Mouse (Mus musculus): ENCODE results near the gene Dhx37. TPM values are rescaled to one million over a fixed set of nuclear protein-coding genes. Genes with fewer than 3 reads are reported as not detected.
A peak's percentile ranks its signal among the peaks of the same experiment; 100 is the strongest.

The Dhx37 gene
- polyA plus RNA-seq, 1 experiment from 2014 or later = 3.3 TPM

DNA sequence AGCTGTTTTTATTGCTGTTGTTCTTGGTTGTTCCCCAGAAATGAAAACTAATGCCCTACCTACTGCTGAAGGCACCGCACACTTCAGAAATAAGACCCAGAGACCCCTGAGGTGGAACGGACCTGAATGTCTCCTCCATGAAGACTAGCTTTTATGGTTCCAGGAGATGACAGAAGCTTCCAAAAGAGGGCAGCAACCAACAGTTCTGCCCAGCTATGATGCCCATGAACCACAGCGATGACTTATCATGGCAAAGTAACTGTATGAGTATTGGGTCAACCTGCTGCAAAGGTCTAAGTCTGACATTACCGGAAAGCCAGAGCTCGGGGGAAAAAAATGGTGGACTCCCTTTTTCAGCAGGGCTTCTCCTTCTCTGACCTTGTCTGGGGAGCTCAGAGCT lies 55.0 kb downstream of the Dhx37 start:
- Histone ChIP-seq H3K36me3 (replicated peaks; ENCODE audit: insufficient read depth, low read length) (peaks cover 2% of the 10 kb centered on the region; the same call in 1 of the 2 replicates), H3K4me3 (ENCODE audit: low read depth, low read length) (no peak overlapping the region), H3K4me1 (ENCODE audit: insufficient read depth) (no peaks in the 10 kb centered on the region), H3K27me3 (ENCODE audit: insufficient read depth, low read length) (no peaks in the 10 kb centered on the region), H3K27ac (ENCODE audit: low read depth) (no peak overlapping the region), H3K4me2 (ENCODE audit: low read depth, low read length) (no peak overlapping the region), H3K9ac (replicated peaks) (no peak overlapping the region), H3K9me3 (ENCODE audit: low read length) (no peaks in the 10 kb centered on the region)
- WGBS (ENCODE audit: insufficient replicate concordance) = 64% methylated on average over 5 of the region's 5 CpGs
- TF ChIP-seq EP300 (IDR thresholded peaks at IDR 0.05; ENCODE audit: low read depth) = no peak
- peak; percentile 39 for TF ChIP-seq CTCF (IDR thresholded peaks at IDR 0.05; ENCODE audit: low read depth)
- ATAC-seq = no peak
- no peak for DNase-seq

- DNase-seq (no peak), ATAC-seq (peak; percentile 62)
- no peaks in the 10 kb centered on the region for H3K36me3 ChIP-seq (replicated peaks; ENCODE audit: insufficient read depth, low read length)
- H3K27me3 ChIP-seq (ENCODE audit: insufficient read depth, low read length) = no peaks in the 10 kb centered on the region
- no peak for TF ChIP-seq EP300 (IDR thresholded peaks at IDR 0.05; ENCODE audit: low read depth)
- no peak overlapping the region for H3K4me3 ChIP-seq (ENCODE audit: low read depth, low read length)
- H3K4me1 ChIP-seq (ENCODE audit: insufficient read depth) = no peaks in the 10 kb centered on the region
- H3K4me2 ChIP-seq (ENCODE audit: low read depth, low read length) = no peak overlapping the region
- no peak overlapping the region for H3K9ac ChIP-seq (replicated peaks)
- no peaks in the 10 kb centered on the region for H3K9me3 ChIP-seq (ENCODE audit: low read length)
- peak overlapping the region; percentile 57; the same call in 1 of the 2 replicates for H3K27ac ChIP-seq (ENCODE audit: low read depth)
- WGBS (ENCODE audit: insufficient replicate concordance) = 61% methylated on average over 7 of the region's 7 CpGs
These were observed 56.7 kb downstream of the Dhx37 start for GRCm38 (mm10) chr5:125377214-125377613.

DNA sequence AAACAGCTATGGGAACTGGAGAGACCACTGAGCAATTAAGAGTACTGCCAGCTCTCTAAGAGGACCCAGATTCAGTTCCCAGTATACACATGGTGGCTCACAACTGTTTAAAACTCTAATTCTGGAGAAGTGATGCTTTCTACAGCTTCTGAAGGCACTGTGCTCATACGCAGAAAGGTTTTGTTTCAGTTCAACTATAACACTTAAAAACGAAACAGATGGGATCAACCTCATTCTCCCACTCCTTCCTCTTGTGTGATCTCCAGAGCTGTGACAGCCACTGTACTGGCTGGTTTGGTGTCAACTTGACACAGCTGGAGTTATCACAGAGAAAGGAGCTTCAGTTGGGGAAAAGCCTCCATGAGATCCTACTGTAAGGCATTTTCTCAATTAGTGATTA lies 58.0 kb downstream of the Dhx37 start:
- Histone ChIP-seq H3K36me3 (replicated peaks; ENCODE audit: insufficient read depth, low read length) (no peaks in the 10 kb centered on the region), H3K9ac (replicated peaks) (no peak overlapping the region), H3K27ac (ENCODE audit: low read depth) (peak overlapping the region; percentile 34; the same call in 1 of the 2 replicates), H3K4me2 (ENCODE audit: low read depth, low read length) (no peak overlapping the region), H3K4me1 (ENCODE audit: insufficient read depth) (no peaks in the 10 kb centered on the region), H3K4me3 (ENCODE audit: low read depth, low read length) (no peak overlapping the region), H3K9me3 (ENCODE audit: low read length) (no peaks in the 10 kb centered on the region), H3K27me3 (ENCODE audit: insufficient read depth, low read length) (no peaks in the 10 kb centered on the region)
- TF ChIP-seq CTCF (IDR thresholded peaks at IDR 0.05; ENCODE audit: low read depth) = no peak
- no peak for TF ChIP-seq EP300 (IDR thresholded peaks at IDR 0.05; ENCODE audit: low read depth)
- DNase-seq (no peak), ATAC-seq (no peak)
- WGBS (ENCODE audit: insufficient replicate concordance) = 48% methylated on average over 2 of the region's 2 CpGs

- Histone ChIP-seq H3K4me3 (ENCODE audit: low read depth, low read length) (no peak overlapping the region), H3K9ac (replicated peaks) (no peak overlapping the region), H3K9me3 (ENCODE audit: low read length) (no peaks in the 10 kb centered on the region), H3K4me1 (ENCODE audit: insufficient read depth) (no peaks in the 10 kb centered on the region), H3K4me2 (ENCODE audit: low read depth, low read length) (no peak overlapping the region), H3K36me3 (replicated peaks; ENCODE audit: insufficient read depth, low read length) (no peaks in the 10 kb centered on the region), H3K27me3 (ENCODE audit: insufficient read depth, low read length) (no peaks in the 10 kb centered on the region), H3K27ac (ENCODE audit: low read depth) (no peak overlapping the region)
- DNase-seq (no peak), ATAC-seq (no peak)
- WGBS (ENCODE audit: insufficient replicate concordance) = 76% methylated on average over 4 of the region's 4 CpGs
- TF ChIP-seq EP300 (IDR thresholded peaks at IDR 0.05; ENCODE audit: low read depth) (no peak), CTCF (IDR thresholded peaks at IDR 0.05; ENCODE audit: low read depth) (no peak)
These were observed 61.9 kb downstream of the Dhx37 start for GRCm38 (mm10) chr5:125372027-125372426.

GRCm38 (mm10) chr5:125370950-125371693 lies 62.8 kb downstream of the Dhx37 start:
- Histone ChIP-seq H3K27me3 (ENCODE audit: insufficient read depth, low read length) (no peaks in the 10 kb centered on the region), H3K27ac (ENCODE audit: low read depth) (no peak overlapping the region), H3K9ac (replicated peaks) (no peak overlapping the region), H3K4me3 (ENCODE audit: low read depth, low read length) (no peak overlapping the region), H3K9me3 (ENCODE audit: low read length) (no peaks in the 10 kb centered on the region), H3K4me2 (ENCODE audit: low read depth, low read length) (no peak overlapping the region), H3K4me1 (ENCODE audit: insufficient read depth) (no peaks in the 10 kb centered on the region), H3K36me3 (replicated peaks; ENCODE audit: insufficient read depth, low read length) (no peaks in the 10 kb centered on the region)
- ATAC-seq (no peak), DNase-seq (no peak)
- 74% methylated on average over 7 of the region's 7 CpGs for WGBS (ENCODE audit: insufficient replicate concordance)
- peak; percentile 39 for TF ChIP-seq CTCF (IDR thresholded peaks at IDR 0.05; ENCODE audit: low read depth)
- TF ChIP-seq EP300 (IDR thresholded peaks at IDR 0.05; ENCODE audit: low read depth) = no peak

- Histone ChIP-seq H3K27me3 (ENCODE audit: insufficient read depth, low read length) (no peaks in the 10 kb centered on the region), H3K4me1 (ENCODE audit: insufficient read depth) (no peaks in the 10 kb centered on the region), H3K9ac (replicated peaks) (no peak overlapping the region), H3K4me3 (ENCODE audit: low read depth, low read length) (no peak overlapping the region), H3K36me3 (replicated peaks; ENCODE audit: insufficient read depth, low read length) (no peaks in the 10 kb centered on the region), H3K4me2 (ENCODE audit: low read depth, low read length) (no peak overlapping the region), H3K9me3 (ENCODE audit: low read length) (no peaks in the 10 kb centered on the region), H3K27ac (ENCODE audit: low read depth) (no peak overlapping the region)
- peak; percentile 64 for DNase-seq
- ATAC-seq = peak; percentile 66
- 0% methylated on average over 4 of the region's 4 CpGs for WGBS (ENCODE audit: insufficient replicate concordance)
- TF ChIP-seq CTCF (IDR thresholded peaks at IDR 0.05; ENCODE audit: low read depth) (peak; percentile 86), EP300 (IDR thresholded peaks at IDR 0.05; ENCODE audit: low read depth) (no peak)
These were observed 65.4 kb downstream of the Dhx37 start for GRCm38 (mm10) chr5:125368568-125368967.

All from liver, postnatal 0 days (tissue).